Mouse (Mus musculus): ENCODE measurements around the gene Mapkbp1. TPM values are rescaled to one million over a fixed set of nuclear protein-coding genes. Genes with fewer than 3 reads are reported as not detected.

The Mapkbp1 gene
- polyA plus RNA-seq, 1 experiment from 2014 or later = 4.9 TPM

- no peak overlapping the region for H3K27ac ChIP-seq
- no peak overlapping the region for H3K4me3 ChIP-seq
- peaks cover 44% of the 10 kb centered on the region for H3K36me3 ChIP-seq
- no peaks in the 10 kb centered on the region for H3K27me3 ChIP-seq
- H3K9me3 ChIP-seq = no peaks in the 10 kb centered on the region
- 73% methylated on average over 8 of the region's 8 CpGs for whole genome bisulfite sequencing
- H3K9ac ChIP-seq = no peak overlapping the region
- no peak for ATAC-seq (ENCODE audit: low FRiP score)
- H3K4me2 ChIP-seq = no peak overlapping the region
- no peaks in the 10 kb centered on the region for H3K4me1 ChIP-seq (replicated peaks)
Observed at GRCm38 (mm10) chr2:120011462-120012200, 39.1 kb downstream of the Mapkbp1 start.

- ATAC-seq (ENCODE audit: low FRiP score) = no peak
- Histone ChIP-seq H3K9ac (no peak overlapping the region), H3K27ac (no peak overlapping the region), H3K9me3 (no peaks in the 10 kb centered on the region), H3K4me1 (replicated peaks) (no peaks in the 10 kb centered on the region), H3K27me3 (no peaks in the 10 kb centered on the region), H3K4me3 (no peak overlapping the region), H3K4me2 (no peak overlapping the region), H3K36me3 (peaks cover 56% of the 10 kb centered on the region)
- WGBS = 92% methylated on average over 13 of the region's 13 CpGs
Observed at GRCm38 (mm10) chr2:120012924-120013323, 40.4 kb downstream of the Mapkbp1 start.

GRCm38 (mm10) chr2:120013831-120014486 is 41.5 kb downstream of the Mapkbp1 start:
- Histone ChIP-seq H3K4me2 (no peak overlapping the region), H3K27me3 (no peaks in the 10 kb centered on the region), H3K36me3 (peaks cover 67% of the 10 kb centered on the region), H3K9ac (no peak overlapping the region), H3K27ac (no peak overlapping the region), H3K9me3 (no peaks in the 10 kb centered on the region), H3K4me3 (no peak overlapping the region), H3K4me1 (replicated peaks) (no peaks in the 10 kb centered on the region)
- 94% methylated on average over 2 of the region's 2 CpGs for WGBS
- no peak for ATAC-seq (ENCODE audit: low FRiP score)

GRCm38 (mm10) chr2:120015882-120016281 is 43.4 kb downstream of the Mapkbp1 start:
- Histone ChIP-seq H3K9me3 (no peaks in the 10 kb centered on the region), H3K4me3 (no peak overlapping the region), H3K27ac (no peak overlapping the region), H3K9ac (no peak overlapping the region), H3K27me3 (no peaks in the 10 kb centered on the region), H3K4me2 (no peak overlapping the region), H3K4me1 (replicated peaks) (no peaks in the 10 kb centered on the region), H3K36me3 (peaks cover 79% of the 10 kb centered on the region)
- no peak for ATAC-seq (ENCODE audit: low FRiP score)
- WGBS = 91% methylated on average over 4 of the region's 4 CpGs

GRCm38 (mm10) chr2:120017599-120017998 is 45.1 kb downstream of the Mapkbp1 start:
- H3K27me3 ChIP-seq = no peaks in the 10 kb centered on the region
- no peak overlapping the region for H3K27ac ChIP-seq
- no peak overlapping the region for H3K4me3 ChIP-seq
- H3K36me3 ChIP-seq = peaks cover 95% of the 10 kb centered on the region
- H3K9ac ChIP-seq = no peak overlapping the region
- no peaks in the 10 kb centered on the region for H3K4me1 ChIP-seq (replicated peaks)
- no peak overlapping the region for H3K4me2 ChIP-seq
- ATAC-seq (ENCODE audit: low FRiP score) = no peak
- 94% methylated on average over 12 of the region's 12 CpGs for WGBS
- H3K9me3 ChIP-seq = no peaks in the 10 kb centered on the region

DNA sequence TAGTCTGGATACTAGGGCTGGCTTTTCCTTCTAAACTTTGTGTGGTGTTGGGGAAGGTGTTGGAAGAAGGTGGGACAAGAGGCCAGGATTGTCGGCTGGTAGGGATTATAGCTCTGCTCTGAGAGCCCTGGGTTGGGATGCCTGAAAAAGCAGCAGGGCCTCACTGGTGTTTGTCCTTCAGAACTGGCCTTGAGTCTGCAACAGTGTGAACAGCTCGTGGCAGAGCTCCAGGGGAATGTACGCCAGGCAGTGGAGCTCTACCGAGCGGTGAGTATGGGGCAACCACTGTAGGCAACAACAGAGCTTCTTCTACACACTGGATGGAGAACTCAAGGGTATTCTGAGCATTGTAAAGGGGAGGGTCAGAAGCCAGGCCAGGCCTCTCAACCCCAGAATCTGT is 51.8 kb downstream of the Mapkbp1 start:
- peaks cover 66% of the 10 kb centered on the region for H3K36me3 ChIP-seq
- peaks cover 18% of the 10 kb centered on the region for H3K4me1 ChIP-seq (replicated peaks)
- H3K9ac ChIP-seq = no peak overlapping the region
- H3K9me3 ChIP-seq = no peaks in the 10 kb centered on the region
- no peak overlapping the region for H3K27ac ChIP-seq
- WGBS = 92% methylated on average over 5 of the region's 5 CpGs
- no peak for ATAC-seq (ENCODE audit: low FRiP score)
- no peak overlapping the region for H3K4me2 ChIP-seq
- no peak overlapping the region for H3K4me3 ChIP-seq
- H3K27me3 ChIP-seq = no peaks in the 10 kb centered on the region

GRCm38 (mm10) chr2:120026984-120027949 is 54.8 kb downstream of the Mapkbp1 start, which contains the start of the genes Jmjd7 and Gm28042:
TSS of gene Jmjd7 (plus strand) at chr2:120027483.
TSS of gene Gm28042 (plus strand) at chr2:120027493.
- Histone ChIP-seq H3K9ac (peak within 1 kb of the TSS; percentile 86), H3K27ac (peak within 1 kb of the TSS; percentile 92), H3K4me1 (replicated peaks) (peaks cover 18% of the 10 kb centered on the region), H3K4me3 (peak within 1 kb of the TSS; percentile 77), H3K4me2 (peak within 1 kb of the TSS; percentile 85), H3K9me3 (no peaks in the 10 kb centered on the region), H3K27me3 (no peaks in the 10 kb centered on the region), H3K36me3 (peaks cover 65% of the 10 kb centered on the region)
- peak; percentile 89 for ATAC-seq (ENCODE audit: low FRiP score)
- 6% methylated on average over 50 of the region's 50 CpGs for WGBS

- H3K9me3 ChIP-seq = no peaks in the 10 kb centered on the region
- ATAC-seq (ENCODE audit: low FRiP score) = peak; percentile 15; the same call in 1 of the 2 replicates
- H3K36me3 ChIP-seq = peaks cover 65% of the 10 kb centered on the region
- peaks cover 18% of the 10 kb centered on the region for H3K4me1 ChIP-seq (replicated peaks)
- H3K9ac ChIP-seq = peak overlapping the region; percentile 86
- peak overlapping the region; percentile 85 for H3K4me2 ChIP-seq
- 29% methylated on average over 3 of the region's 3 CpGs for WGBS
- H3K27ac ChIP-seq = peak overlapping the region; percentile 92
- H3K27me3 ChIP-seq = no peaks in the 10 kb centered on the region
- peak overlapping the region; percentile 77 for H3K4me3 ChIP-seq
Observed at GRCm38 (mm10) chr2:120027950-120028331, 55.4 kb downstream of the Mapkbp1 start.

DNA sequence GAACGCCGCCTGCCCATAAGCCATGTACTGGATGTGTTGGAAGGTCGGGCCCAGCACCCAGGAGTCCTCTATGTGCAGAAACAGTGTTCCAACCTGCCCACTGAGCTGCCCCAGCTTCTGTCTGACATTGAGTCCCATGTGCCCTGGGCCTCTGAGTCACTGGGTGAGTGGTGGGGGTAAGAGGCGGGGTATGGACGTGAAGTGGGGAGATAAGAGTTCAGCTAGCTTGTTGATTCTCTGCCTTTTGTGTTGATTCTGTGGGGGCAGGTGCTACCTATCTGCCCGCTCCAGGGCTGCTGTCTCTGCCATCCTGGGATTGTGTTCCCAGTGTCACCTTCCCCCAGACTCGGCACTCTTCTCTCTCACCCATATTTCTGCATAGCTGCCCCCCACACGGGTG is 57.9 kb downstream of the Mapkbp1 start:
- H3K36me3 ChIP-seq = peaks cover 66% of the 10 kb centered on the region
- H3K4me1 ChIP-seq (replicated peaks) = peaks cover 18% of the 10 kb centered on the region
- no peak overlapping the region for H3K9ac ChIP-seq
- H3K4me2 ChIP-seq = no peak overlapping the region
- H3K27ac ChIP-seq = no peak overlapping the region
- ATAC-seq (ENCODE audit: low FRiP score) = no peak
- H3K9me3 ChIP-seq = no peaks in the 10 kb centered on the region
- whole genome bisulfite sequencing = 94% methylated on average over 8 of the region's 8 CpGs
- H3K27me3 ChIP-seq = no peaks in the 10 kb centered on the region
- no peak overlapping the region for H3K4me3 ChIP-seq

DNA sequence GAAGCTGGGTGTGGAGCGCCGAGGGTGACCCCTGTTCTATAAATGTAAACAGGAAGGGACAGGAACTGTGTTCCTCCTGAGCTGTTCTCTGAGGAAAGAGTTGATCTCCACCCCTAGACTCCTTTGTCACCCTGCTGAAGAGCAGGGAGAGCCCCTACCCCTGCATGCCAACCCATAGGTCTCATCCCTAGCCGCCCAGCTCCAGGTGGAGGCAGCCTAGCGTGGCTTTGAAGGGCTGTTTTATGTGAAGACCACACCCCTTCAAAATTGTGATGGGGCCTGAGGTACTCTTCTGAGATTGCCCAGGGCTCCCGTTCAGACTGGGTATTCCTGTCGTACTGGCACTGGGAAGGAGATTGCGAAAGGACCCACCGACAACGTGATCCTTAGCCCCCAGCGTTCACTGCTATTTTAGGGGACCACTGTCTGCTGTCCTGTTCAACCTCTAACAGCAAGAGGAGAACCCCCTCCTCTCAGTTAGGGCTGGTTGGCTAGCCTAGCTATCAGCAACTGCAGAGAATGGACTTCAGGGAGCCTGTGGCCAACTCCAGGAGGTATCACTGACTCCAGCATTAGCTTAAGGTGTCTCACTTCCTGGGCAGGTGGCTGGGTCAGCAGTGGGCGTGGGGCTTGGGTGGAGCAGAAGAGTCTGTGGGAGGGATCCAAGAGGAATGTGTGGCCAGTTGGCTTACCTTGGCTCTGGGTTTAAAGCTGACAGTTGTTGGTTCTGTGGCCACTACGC is 60.4 kb downstream of the Mapkbp1 start, which contains the start of gene Pla2g4b:
Gene Pla2g4b (plus strand): TSS at position 692 of the 742 bp plus-strand sequence.
- Histone ChIP-seq H3K9me3 (no peaks in the 10 kb centered on the region), H3K36me3 (peaks cover 86% of the 10 kb centered on the region), H3K4me3 (no peak within 1 kb of the TSS), H3K27ac (no peak within 1 kb of the TSS), H3K27me3 (no peaks in the 10 kb centered on the region), H3K9ac (no peak within 1 kb of the TSS), H3K4me2 (no peak within 1 kb of the TSS), H3K4me1 (replicated peaks) (peaks cover 9% of the 10 kb centered on the region)
- ATAC-seq (ENCODE audit: low FRiP score) = no peak
- 93% methylated on average over 12 of the region's 12 CpGs for WGBS

DNA sequence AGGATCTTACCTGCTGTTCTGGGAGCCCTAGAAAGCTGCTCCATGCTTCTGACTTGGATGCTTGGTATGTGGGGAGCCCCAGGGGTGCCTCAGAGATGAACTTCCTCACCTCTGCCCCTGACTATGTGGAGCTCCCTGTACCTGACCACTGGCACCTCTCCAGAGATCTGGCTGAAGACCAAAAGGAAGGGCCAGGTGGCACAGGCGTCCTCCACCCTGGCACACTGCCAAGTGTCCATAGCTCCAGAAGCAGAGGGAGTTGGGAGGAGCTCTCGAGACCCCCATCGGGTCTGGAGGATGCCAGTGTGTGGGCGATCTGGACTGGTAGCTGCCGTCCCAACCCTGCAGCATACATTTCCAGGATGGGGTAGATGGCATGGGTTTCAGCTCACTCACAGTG is 61.2 kb downstream of the Mapkbp1 start:
- ATAC-seq (ENCODE audit: low FRiP score) = no peak
- no peaks in the 10 kb centered on the region for H3K9me3 ChIP-seq
- H3K4me3 ChIP-seq = no peak overlapping the region
- no peak overlapping the region for H3K9ac ChIP-seq
- H3K27me3 ChIP-seq = no peaks in the 10 kb centered on the region
- H3K4me2 ChIP-seq = no peak overlapping the region
- no peak overlapping the region for H3K27ac ChIP-seq
- peaks cover under 1% of the 10 kb centered on the region for H3K4me1 ChIP-seq (replicated peaks)
- WGBS = 82% methylated on average over 5 of the region's 5 CpGs
- peaks cover 94% of the 10 kb centered on the region for H3K36me3 ChIP-seq
